Mouse (Mus musculus) left cerebral cortex, adult 2 months (tissue): ENCODE data around the gene Abcg1. TPM values are rescaled to one million over a fixed set of nuclear protein-coding genes. Genes with fewer than 3 reads are reported as not detected.
A peak's percentile ranks its signal among the peaks of the same experiment; 100 is the strongest.

Experiments
- DNase-seq, 2 experiments: peaks; one replicate each; pipeline ENCODE4 v3.0.0; 2021 to 2022; ENCODE audit warnings: low spot score in 2 of 2, mixed read lengths in 1 of 2; ENCODE audit errors: extremely low spot score in 1 of 2
- H3K27ac ChIP-seq: fragments of 200-600 bp; 2 replicates; pipeline ENCODE4 v1.8.1; 2022
- H3K4me3 ChIP-seq: fragments of 200-600 bp; 2 replicates; pipeline ENCODE4 v1.8.1; 2022
- CTCF ChIP-seq: fragments of 200-600 bp; IDR thresholded peaks from 2 replicates; pipeline ENCODE4 v1.8.1; 2022; ENCODE audit warnings: antibody characterized with exemption, mild to moderate bottlenecking, moderate library complexity
- intact Hi-C: fragments of 180-260 bp; cut with DNase I; formaldehyde crosslinking; loops from one replicate; pipeline ENCODE4 v1.15.1; 2025
- total RNA-seq, 2 experiments: library from RNA; stranded (reverse); gene quantifications; 2 replicates each; pipeline ENCODE4 v1.2.3; 2021

Abcg1 gene
- total RNA-seq, 2 experiments from 2014 or later = 76.5 to 77.6 TPM

GRCm38 (mm10) chr17:31071421-31072301 is 14.2 kb downstream of the Abcg1 start:
- no peak for DNase-seq
- no peak for TF ChIP-seq CTCF
- no peak overlapping the region; the same call in 1 of the 2 replicates for H3K27ac ChIP-seq
- H3K4me3 ChIP-seq = no peak overlapping the region
- intact Hi-C loops = no loop called here

GRCm38 (mm10) chr17:31072872-31073271 is 15.4 kb downstream of the Abcg1 start:
- H3K4me3 ChIP-seq = peak overlapping the region; percentile 41
- DNase-seq = no peak

GRCm38 (mm10) chr17:31073273-31074052 is 16.0 kb downstream of the Abcg1 start:
- intact Hi-C loops = no loop called here
- TF ChIP-seq CTCF = no peak

More at GRCm38 (mm10) chr17:31072872-31073271, 15.4 kb downstream of the Abcg1 start:
- H3K27ac ChIP-seq = peak overlapping the region; percentile 86
- intact Hi-C loops = no loop called here
- no peak for TF ChIP-seq CTCF

GRCm38 (mm10) chr17:31074053-31074590 is 16.6 kb downstream of the Abcg1 start:
- H3K4me3 ChIP-seq = no peak overlapping the region
- peak overlapping the region; percentile 86 for H3K27ac ChIP-seq
- no peak for DNase-seq
- TF ChIP-seq CTCF = no peak
- intact Hi-C loops = no loop called here

More at GRCm38 (mm10) chr17:31073273-31074052, 16.0 kb downstream of the Abcg1 start:
- H3K27ac ChIP-seq = peak overlapping the region; percentile 86
- peak overlapping the region; percentile 41 for H3K4me3 ChIP-seq
- DNase-seq = peak; percentile 79 to 88

GRCm38 (mm10) chr17:31074666-31075065 is 17.2 kb downstream of the Abcg1 start:
- Histone ChIP-seq H3K4me3 (no peak overlapping the region), H3K27ac (peak overlapping the region; percentile 28)
- DNase-seq = no peak
- intact Hi-C loops = no loop called here
- no peak for TF ChIP-seq CTCF

GRCm38 (mm10) chr17:31075471-31075870 is 18.0 kb downstream of the Abcg1 start:
- DNase-seq = no peak
- H3K27ac ChIP-seq = no peak overlapping the region; the same call in 1 of the 2 replicates
- intact Hi-C loops = no loop called here
- TF ChIP-seq CTCF = no peak
- no peak overlapping the region for H3K4me3 ChIP-seq

- TF ChIP-seq CTCF = no peak
- intact Hi-C loops = no loop called here
- Histone ChIP-seq H3K27ac (no peak overlapping the region), H3K4me3 (no peak overlapping the region)
- no peak for DNase-seq
Measured at GRCm38 (mm10) chr17:31077561-31077960, 20.1 kb downstream of the Abcg1 start.

GRCm38 (mm10) chr17:31078581-31078980 is 21.1 kb downstream of the Abcg1 start:
- intact Hi-C loops = no loop called here
- no peak overlapping the region for H3K4me3 ChIP-seq
- no peak overlapping the region for H3K27ac ChIP-seq
- DNase-seq = no peak
- no peak for TF ChIP-seq CTCF

- TF ChIP-seq CTCF = no peak
- intact Hi-C loops = no loop called here
- no peak overlapping the region for H3K4me3 ChIP-seq
- no peak for DNase-seq
- no peak overlapping the region for H3K27ac ChIP-seq
Measured at GRCm38 (mm10) chr17:31079078-31079840, 21.8 kb downstream of the Abcg1 start.

- no peak for TF ChIP-seq CTCF
- no peak for DNase-seq
- intact Hi-C loops = no loop called here
- Histone ChIP-seq H3K4me3 (no peak overlapping the region), H3K27ac (no peak overlapping the region)
Measured at GRCm38 (mm10) chr17:31082296-31083078, 25.0 kb downstream of the Abcg1 start.
